Mouse (Mus musculus): ENCODE data around the gene Sel1l3.

- no peak for TF ChIP-seq CTCF (IDR thresholded peaks at IDR 0.05)
- TF ChIP-seq EP300 (IDR thresholded peaks at IDR 0.05), result no peak
Measured at GRCm38 (mm10) chr5:53106731-53107130, 107.0 kb downstream of the Sel1l3 start.

All from lung, postnatal 0 days (tissue).